Mouse (Mus musculus) olfactory bulb, adult 2 months (tissue): ENCODE measurements around the gene Micall2.

Experiments
- CTCF ChIP-seq: fragments of 200-500 bp; IDR thresholded peaks from 2 replicates; pipeline ENCODE4 v1.5.1; 2012; ENCODE audit warnings: low read depth, mild to moderate bottlenecking, low read length, moderate library complexity; ENCODE audit not compliant: insufficient read depth
- POLR2A ChIP-seq: fragments of 200-500 bp; IDR thresholded peaks from 2 replicates; pipeline ENCODE4 v1.6.1; 2012; ENCODE audit warnings: mild to moderate bottlenecking, low read depth, low read length, moderate library complexity; ENCODE audit not compliant: insufficient read depth

GRCm38 (mm10) chr5:139727261-139727660 lies 8.9 kb downstream of the Micall2 start:
- TF ChIP-seq CTCF (no peak), POLR2A (no peak)
